Mouse (Mus musculus): ENCODE measurements at regions not wholly inside any gene's neighbourhood (a gene's known extent, or its start where the extent isn't known, plus 50 kb on each side); places are given as distances from the start of the nearest gene placed in this dataset.

DNA sequence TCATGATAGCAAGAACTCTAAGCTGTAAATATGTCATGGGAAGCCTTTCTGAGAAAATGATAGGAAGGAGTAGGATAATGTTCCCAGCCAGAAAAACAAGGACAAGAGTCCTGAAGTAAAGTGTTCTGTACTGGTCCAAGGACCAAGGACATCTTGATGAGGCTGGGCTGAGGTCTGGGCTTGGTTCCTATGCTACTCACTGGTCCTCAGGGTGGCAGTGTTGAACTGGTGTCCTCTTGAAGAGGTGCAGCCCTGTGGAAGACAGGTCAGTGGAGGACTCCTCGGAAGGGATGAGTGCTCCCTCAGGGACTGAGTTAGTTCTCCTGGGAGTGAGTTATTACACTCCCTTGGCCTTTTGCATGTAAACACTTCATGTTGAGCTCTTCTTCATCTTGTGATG lies 312.5 kb upstream of the Mmadhc start:
- WGBS = 77% methylated on average over 1 of the region's 1 CpGs

DNA sequence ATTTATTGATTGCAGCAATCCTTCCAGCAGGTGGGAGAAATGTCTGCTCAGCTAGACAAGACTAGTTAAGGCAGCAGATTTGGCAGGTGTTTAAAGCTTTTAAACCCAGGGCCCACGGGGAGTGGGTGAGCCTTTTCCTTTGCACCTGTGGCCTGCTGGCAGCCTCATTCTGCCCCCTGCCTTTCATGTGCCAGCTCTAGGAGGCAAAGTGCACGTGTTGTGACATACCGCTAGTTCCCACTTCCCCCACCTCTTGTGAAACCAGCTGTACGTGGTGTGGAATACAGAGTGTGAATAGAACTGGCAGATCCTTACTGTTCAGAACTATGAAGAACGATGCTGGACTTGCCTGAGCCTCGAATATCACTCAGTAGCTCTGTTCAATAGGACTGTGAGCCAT lies 292.6 kb upstream of the Mmadhc start:
- TF ChIP-seq POLR2A (IDR thresholded peaks at IDR 0.05; ENCODE audit: insufficient read depth, low read depth, low read length) = no peak
- TF ChIP-seq CTCF (IDR thresholded peaks at IDR 0.05; ENCODE audit: insufficient read depth, low read depth, low read length) = no peak
- 39% methylated on average over 6 of the region's 6 CpGs for WGBS
- no peak overlapping the region for H3K27ac ChIP-seq (ENCODE audit: insufficient read depth, low read depth, low read length)
- H3K4me3 ChIP-seq (ENCODE audit: insufficient read depth, low read depth, low read length) = no peak overlapping the region
- peaks cover 3% of the 10 kb centered on the region; the same call in 1 of the 2 replicates for H3K4me1 ChIP-seq (ENCODE audit: control insufficient read depth, insufficient read depth, low read length)

More for the DNA sequence above, 312.5 kb upstream of the Mmadhc start:
- TF ChIP-seq CTCF (IDR thresholded peaks at IDR 0.05; ENCODE audit: insufficient read depth, low read depth, low read length) = no peak
- no peak overlapping the region for H3K27ac ChIP-seq (ENCODE audit: insufficient read depth, low read depth, low read length)
- no peak overlapping the region for H3K4me3 ChIP-seq (ENCODE audit: insufficient read depth, low read depth, low read length)
- H3K4me1 ChIP-seq (ENCODE audit: control insufficient read depth, insufficient read depth, low read length) = no peaks in the 10 kb centered on the region

GRCm38 (mm10) chr2:50588652-50589051 lies 292.1 kb upstream of the Mmadhc start:
- no peak overlapping the region for H3K4me3 ChIP-seq (ENCODE audit: insufficient read depth, low read depth, low read length)
- WGBS = 48% methylated on average over 6 of the region's 6 CpGs
- TF ChIP-seq POLR2A (IDR thresholded peaks at IDR 0.05; ENCODE audit: insufficient read depth, low read depth, low read length) (no peak), CTCF (IDR thresholded peaks at IDR 0.05; ENCODE audit: insufficient read depth, low read depth, low read length) (no peak)
- no peak overlapping the region for H3K27ac ChIP-seq (ENCODE audit: insufficient read depth, low read depth, low read length)
- H3K4me1 ChIP-seq (ENCODE audit: control insufficient read depth, insufficient read depth, low read length) = peaks cover 3% of the 10 kb centered on the region; the same call in 1 of the 2 replicates

- 60% methylated on average over 6 of the region's 6 CpGs for WGBS
- peaks cover 3% of the 10 kb centered on the region; the same call in 1 of the 2 replicates for H3K4me1 ChIP-seq (ENCODE audit: control insufficient read depth, insufficient read depth, low read length)
- H3K27ac ChIP-seq (ENCODE audit: insufficient read depth, low read depth, low read length) = no peak overlapping the region
- TF ChIP-seq CTCF (IDR thresholded peaks at IDR 0.05; ENCODE audit: insufficient read depth, low read depth, low read length) = no peak
- no peak overlapping the region for H3K4me3 ChIP-seq (ENCODE audit: insufficient read depth, low read depth, low read length)
Measured at GRCm38 (mm10) chr2:50586321-50587050, 289.9 kb upstream of the Mmadhc start.

- Histone ChIP-seq H3K4me1 (ENCODE audit: control insufficient read depth, insufficient read depth, low read length) (no peaks in the 10 kb centered on the region), H3K27ac (ENCODE audit: insufficient read depth, low read depth, low read length) (no peak overlapping the region)
- WGBS = 48% methylated on average over 2 of the region's 2 CpGs
Measured at GRCm38 (mm10) chr2:50579620-50580019, 283.0 kb upstream of the Mmadhc start.

DNA sequence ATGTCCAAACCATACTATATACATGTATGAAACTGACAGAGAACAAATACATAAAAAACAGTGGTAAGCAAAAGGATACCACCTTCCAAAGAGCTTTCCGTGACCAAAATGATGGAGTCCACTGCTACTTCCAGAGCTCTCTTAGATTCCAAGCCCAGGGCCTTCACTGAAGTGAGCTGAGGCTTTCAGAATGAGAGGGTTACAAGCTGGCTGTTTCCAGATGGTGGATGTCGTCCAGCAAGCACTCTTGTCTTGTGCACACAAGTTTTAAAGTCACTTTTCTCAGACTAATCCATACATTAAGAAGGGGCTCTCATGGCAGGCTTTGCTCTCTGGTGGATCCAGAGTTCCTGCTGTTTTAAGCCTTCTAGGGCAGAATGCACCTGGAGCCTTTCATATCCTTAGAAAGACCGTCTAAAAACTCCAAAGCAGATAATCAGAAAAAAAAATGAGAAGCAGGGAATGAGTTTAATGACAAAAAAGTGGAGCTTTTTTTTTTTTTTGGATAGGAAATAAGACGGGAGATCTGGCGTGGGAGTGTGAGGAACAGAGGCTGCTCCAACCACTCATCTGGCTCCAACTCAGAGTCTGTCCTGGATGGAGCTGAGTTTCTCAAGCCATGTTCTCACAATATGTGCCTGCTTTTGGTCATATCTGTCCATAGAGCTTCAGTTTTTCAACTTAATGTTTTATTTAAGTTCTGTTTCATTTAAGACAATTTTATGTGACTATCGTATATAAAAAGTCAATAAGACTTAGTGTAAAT lies 281.9 kb upstream of the Mmadhc start:
- WGBS = 83% methylated on average over 6 of the region's 6 CpGs
- H3K27ac ChIP-seq (ENCODE audit: insufficient read depth, low read depth, low read length) = no peak overlapping the region

More at GRCm38 (mm10) chr2:50579620-50580019, 283.0 kb upstream of the Mmadhc start:
- no peak for TF ChIP-seq CTCF (IDR thresholded peaks at IDR 0.05; ENCODE audit: insufficient read depth, low read depth, low read length)
- no peak for TF ChIP-seq POLR2A (IDR thresholded peaks at IDR 0.05; ENCODE audit: insufficient read depth, low read depth, low read length)
- no peak overlapping the region for H3K4me3 ChIP-seq (ENCODE audit: insufficient read depth, low read depth, low read length)

GRCm38 (mm10) chr2:50577736-50578135 lies 281.1 kb upstream of the Mmadhc start:
- no peaks in the 10 kb centered on the region for H3K4me1 ChIP-seq (ENCODE audit: control insufficient read depth, insufficient read depth, low read length)
- H3K27ac ChIP-seq (ENCODE audit: insufficient read depth, low read depth, low read length) = no peak overlapping the region
- H3K4me3 ChIP-seq (ENCODE audit: insufficient read depth, low read depth, low read length) = no peak overlapping the region
- 58% methylated on average over 9 of the region's 9 CpGs for WGBS
- TF ChIP-seq POLR2A (IDR thresholded peaks at IDR 0.05; ENCODE audit: insufficient read depth, low read depth, low read length) (no peak), CTCF (IDR thresholded peaks at IDR 0.05; ENCODE audit: insufficient read depth, low read depth, low read length) (no peak)

More for the DNA sequence above, 281.9 kb upstream of the Mmadhc start:
- Histone ChIP-seq H3K4me3 (ENCODE audit: insufficient read depth, low read depth, low read length) (no peak overlapping the region), H3K4me1 (ENCODE audit: control insufficient read depth, insufficient read depth, low read length) (no peaks in the 10 kb centered on the region)
- no peak for TF ChIP-seq CTCF (IDR thresholded peaks at IDR 0.05; ENCODE audit: insufficient read depth, low read depth, low read length)
- no peak for TF ChIP-seq POLR2A (IDR thresholded peaks at IDR 0.05; ENCODE audit: insufficient read depth, low read depth, low read length)

- TF ChIP-seq CTCF (IDR thresholded peaks at IDR 0.05; ENCODE audit: insufficient read depth, low read depth, low read length) (no peak), POLR2A (IDR thresholded peaks at IDR 0.05; ENCODE audit: insufficient read depth, low read depth, low read length) (no peak)
- H3K27ac ChIP-seq (ENCODE audit: insufficient read depth, low read depth, low read length) = no peak overlapping the region
- no peaks in the 10 kb centered on the region for H3K4me1 ChIP-seq (ENCODE audit: control insufficient read depth, insufficient read depth, low read length)
- WGBS = 64% methylated on average over 3 of the region's 3 CpGs
- H3K4me3 ChIP-seq (ENCODE audit: insufficient read depth, low read depth, low read length) = no peak overlapping the region
Measured at GRCm38 (mm10) chr2:50573455-50573854, 276.9 kb upstream of the Mmadhc start.

GRCm38 (mm10) chr2:50571021-50571420 lies 274.4 kb upstream of the Mmadhc start:
- TF ChIP-seq POLR2A (IDR thresholded peaks at IDR 0.05; ENCODE audit: insufficient read depth, low read depth, low read length) (no peak), CTCF (IDR thresholded peaks at IDR 0.05; ENCODE audit: insufficient read depth, low read depth, low read length) (no peak)
- no peaks in the 10 kb centered on the region for H3K4me1 ChIP-seq (ENCODE audit: control insufficient read depth, insufficient read depth, low read length)
- no peak overlapping the region for H3K4me3 ChIP-seq (ENCODE audit: insufficient read depth, low read depth, low read length)
- 91% methylated on average over 4 of the region's 4 CpGs for WGBS
- H3K27ac ChIP-seq (ENCODE audit: insufficient read depth, low read depth, low read length) = no peak overlapping the region
